Mouse (Mus musculus): ENCODE measurements at regions not wholly inside any gene's neighbourhood (a gene's known extent, or its start where the extent isn't known, plus 50 kb on each side); places are given as distances from the start of the nearest gene placed in this dataset.

DNA sequence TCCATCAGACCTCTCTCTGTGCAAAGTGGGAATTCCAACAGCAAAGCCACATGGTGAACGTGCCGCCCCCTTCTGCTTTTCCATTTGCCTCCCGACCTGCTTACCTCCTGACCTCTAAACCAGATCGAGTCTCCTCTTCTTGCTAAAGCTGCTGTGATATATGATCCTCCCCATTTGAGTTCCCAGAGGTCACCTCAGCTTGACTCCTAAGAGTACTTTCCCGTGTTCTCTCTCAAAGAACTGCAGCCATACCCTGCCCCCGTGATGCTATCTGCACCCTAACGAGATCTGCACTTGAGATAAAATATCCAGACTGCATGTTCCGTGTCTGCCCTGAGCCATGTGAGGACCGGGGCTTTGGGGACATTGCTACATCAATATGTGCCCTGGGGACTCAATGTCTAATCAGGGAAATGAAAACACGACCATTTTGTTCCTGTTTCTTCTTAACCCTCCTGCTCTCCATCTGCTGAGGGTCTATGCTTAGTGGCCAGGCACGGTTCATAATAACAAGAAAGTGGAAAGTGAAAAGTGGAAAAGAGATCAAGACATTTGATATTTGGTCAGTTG is 94.8 kb downstream of the 3110018I06Rik start:
- TF ChIP-seq CTCF (IDR thresholded peaks at IDR 0.05; ENCODE audit: extremely low read depth, insufficient read depth, low read length) (no peak), POLR2A (IDR thresholded peaks at IDR 0.05; ENCODE audit: extremely low read depth, insufficient read depth, low read length) (no peak)

Measured in cortical plate, adult 2 months (tissue).